Mouse (Mus musculus) testis, adult 2 months (tissue): ENCODE data around the gene Igsf21. TPM values are rescaled to one million over a fixed set of nuclear protein-coding genes. Genes with fewer than 3 reads are reported as not detected.

Source experiments
- H3K27ac ChIP-seq: fragments of 200-500 bp; 2 replicates; pipeline ENCODE4 v1.5.1; 2012; ENCODE audit warnings: low read depth, low read length; ENCODE audit not compliant: control insufficient read depth, insufficient read depth
- H3K27me3 ChIP-seq: fragments of 200-500 bp; 2 replicates; pipeline ENCODE4 v1.6.1; 2012; ENCODE audit warnings: mild to moderate bottlenecking, low read length, moderate library complexity; ENCODE audit not compliant: control insufficient read depth, insufficient read depth
- H3K36me3 ChIP-seq: fragments of 200-500 bp; 2 replicates; pipeline ENCODE4 v1.6.1; 2012; ENCODE audit warnings: mild to moderate bottlenecking, low read length; ENCODE audit not compliant: control insufficient read depth, insufficient read depth
- H3K4me1 ChIP-seq: fragments of 200-500 bp; 2 replicates; pipeline ENCODE4 v1.6.1; 2012; ENCODE audit warnings: low read length; ENCODE audit not compliant: control insufficient read depth, insufficient read depth
- H3K4me3 ChIP-seq: fragments of 200-500 bp; 2 replicates; pipeline ENCODE4 v1.5.1; 2012; ENCODE audit warnings: low read depth, mild to moderate bottlenecking, low read length, moderate library complexity, mixed read lengths; ENCODE audit not compliant: control insufficient read depth
- CTCF ChIP-seq: fragments of 200-500 bp; IDR thresholded peaks from 2 replicates; pipeline ENCODE4 v1.5.1; 2012; ENCODE audit warnings: low read depth, mild to moderate bottlenecking, inconsistent platforms, low read length, moderate library complexity; ENCODE audit not compliant: control insufficient read depth, insufficient read depth, insufficient replicate concordance
- POLR2A ChIP-seq: fragments of 200-500 bp; IDR thresholded peaks from 2 replicates; pipeline ENCODE4 v1.6.1; 2012; ENCODE audit warnings: low read depth, mild to moderate bottlenecking, inconsistent platforms, low read length, moderate library complexity; ENCODE audit not compliant: control insufficient read depth
- polyA plus RNA-seq: library from polyadenylated mRNA; depleted of rRNA; stranded (reverse); fragments of >200 nt; gene quantifications from 2 replicates; pipeline ENCODE4 v1.2.3, GENCODE M21; 2012

Gene Igsf21
- polyA plus RNA-seq, 1 experiment = 0.41 TPM

- no peaks in the 10 kb centered on the region for H3K36me3 ChIP-seq
- no peak overlapping the region for H3K4me3 ChIP-seq
- H3K27ac ChIP-seq = no peak overlapping the region
- H3K27me3 ChIP-seq = no peaks in the 10 kb centered on the region
- no peak for TF ChIP-seq CTCF
- TF ChIP-seq POLR2A = no peak
- H3K4me1 ChIP-seq = peaks cover 5% of the 10 kb centered on the region; the same call in 1 of the 2 replicates
These were observed 151.7 kb downstream of the Igsf21 start for GRCm38 (mm10) chr4:140094835-140095234.

GRCm38 (mm10) chr4:140092367-140092766 is 154.2 kb downstream of the Igsf21 start:
- Histone ChIP-seq H3K4me1 (no peaks in the 10 kb centered on the region), H3K36me3 (no peaks in the 10 kb centered on the region), H3K4me3 (no peak overlapping the region), H3K27ac (no peak overlapping the region), H3K27me3 (no peaks in the 10 kb centered on the region)
- TF ChIP-seq POLR2A = no peak
- no peak for TF ChIP-seq CTCF

- H3K4me1 ChIP-seq = no peaks in the 10 kb centered on the region
- no peak overlapping the region for H3K4me3 ChIP-seq
- H3K36me3 ChIP-seq = no peaks in the 10 kb centered on the region
- H3K27ac ChIP-seq = no peak overlapping the region
- TF ChIP-seq POLR2A (no peak), CTCF (no peak)
- H3K27me3 ChIP-seq = no peaks in the 10 kb centered on the region
These were observed 154.9 kb downstream of the Igsf21 start for GRCm38 (mm10) chr4:140091693-140092092.

GRCm38 (mm10) chr4:140089676-140090075 is 156.9 kb downstream of the Igsf21 start:
- Histone ChIP-seq H3K36me3 (no peaks in the 10 kb centered on the region), H3K27ac (no peak overlapping the region), H3K4me1 (no peaks in the 10 kb centered on the region), H3K27me3 (no peaks in the 10 kb centered on the region), H3K4me3 (no peak overlapping the region)
- TF ChIP-seq CTCF (no peak), POLR2A (no peak)

GRCm38 (mm10) chr4:140088711-140089440 is 157.7 kb downstream of the Igsf21 start:
- Histone ChIP-seq H3K4me1 (no peaks in the 10 kb centered on the region; the same call in 1 of the 2 replicates), H3K4me3 (no peak overlapping the region), H3K27ac (no peak overlapping the region), H3K36me3 (no peaks in the 10 kb centered on the region), H3K27me3 (no peaks in the 10 kb centered on the region)
- TF ChIP-seq POLR2A (no peak), CTCF (no peak; the same call in 1 of the 2 replicates)

GRCm38 (mm10) chr4:140086192-140086591 is 160.4 kb downstream of the Igsf21 start:
- Histone ChIP-seq H3K27me3 (no peaks in the 10 kb centered on the region), H3K4me1 (no peaks in the 10 kb centered on the region; the same call in 1 of the 2 replicates), H3K4me3 (no peak overlapping the region), H3K27ac (no peak overlapping the region), H3K36me3 (no peaks in the 10 kb centered on the region)
- TF ChIP-seq POLR2A = no peak
- no peak for TF ChIP-seq CTCF

- Histone ChIP-seq H3K27me3 (no peaks in the 10 kb centered on the region), H3K4me3 (no peak overlapping the region), H3K4me1 (no peaks in the 10 kb centered on the region; the same call in 1 of the 2 replicates), H3K36me3 (no peaks in the 10 kb centered on the region), H3K27ac (no peak overlapping the region)
- TF ChIP-seq POLR2A (no peak), CTCF (no peak)
These were observed 162.0 kb downstream of the Igsf21 start for GRCm38 (mm10) chr4:140084521-140085011.
